Mouse (Mus musculus) limb, embryonic 12.5 days (tissue): Measurements from ENCODE around the gene Aldh2. TPM values are rescaled to one million over a fixed set of nuclear protein-coding genes. Genes with fewer than 3 reads are reported as not detected.
"Not testable (repeated sequence)": the region's sequence is repeated elsewhere in the genome, so short reads cannot be mapped to it uniquely, and the experiment has no call there.

Experiments
- ATAC-seq: fragments of 200-750 bp; cut with Nextera tagmentation; 2 replicates; pipeline ENCODE4 v1.8.0; 2017; ENCODE audit warnings: low read depth, moderate TSS enrichment; ENCODE audit not compliant: insufficient number of reproducible peaks, insufficient read depth, low FRiP score, low TSS enrichment
- H3K27ac ChIP-seq: fragments of 300-500 bp; sonication (generic); 2 replicates; pipeline ENCODE4 v1.5.1; 2016; ENCODE audit warnings: mild to moderate bottlenecking, moderate library complexity
- H3K27me3 ChIP-seq: fragments of 300-500 bp; sonication (generic); 2 replicates; pipeline ENCODE4 v1.6.1; 2016; ENCODE audit warnings: mild to moderate bottlenecking, moderate library complexity
- H3K36me3 ChIP-seq: fragments of 300-500 bp; sonication (generic); 2 replicates; pipeline ENCODE4 v1.6.1; 2016; ENCODE audit warnings: mild to moderate bottlenecking, moderate library complexity
- H3K4me1 ChIP-seq: fragments of 300-500 bp; sonication (generic); replicated peaks from 2 replicates; pipeline ENCODE4 v1.6.1; 2016
- H3K4me2 ChIP-seq: fragments of 300-500 bp; sonication (generic); 2 replicates; pipeline ENCODE4 v1.6.1; 2016; ENCODE audit warnings: mild to moderate bottlenecking, moderate library complexity
- H3K4me3 ChIP-seq: fragments of 300-500 bp; sonication (generic); replicated peaks from 2 replicates; pipeline ENCODE4 v1.5.1; 2016; ENCODE audit warnings: mild to moderate bottlenecking
- H3K9ac ChIP-seq: fragments of 300-500 bp; sonication (generic); replicated peaks from 2 replicates; pipeline ENCODE4 v1.6.1; 2016; ENCODE audit warnings: mild to moderate bottlenecking, moderate library complexity
- H3K9me3 ChIP-seq: fragments of 300-500 bp; sonication (generic); 2 replicates; pipeline ENCODE4 v1.6.1; 2016; ENCODE audit warnings: mild to moderate bottlenecking, moderate library complexity
- WGBS: fragments of 180-500 bp; shearing (Covaris S2); methylation state at CpG from one replicate; pipeline ENCODE4 v1.1.7; 2016; 5-methylcytosine and 5-hydroxymethylcytosine counted together
- polyA plus RNA-seq: library from polyadenylated mRNA; unstranded; fragments of >200 nt; fragmentation: Nextera tagmentation; extraction: Ambion mirVana; gene quantifications from 2 replicates; pipeline ENCODE4 v1.2.1, GENCODE M21; 2016

The Aldh2 gene
- polyA plus RNA-seq, 1 experiment from 2014 or later = 264 TPM

- no peak overlapping the region for H3K4me3 ChIP-seq
- H3K4me2 ChIP-seq = no peak overlapping the region
- H3K27ac ChIP-seq = no peak overlapping the region
- H3K9me3 ChIP-seq = no peaks in the 10 kb centered on the region
- no peak for ATAC-seq
- H3K4me1 ChIP-seq = no peaks in the 10 kb centered on the region
- no peaks in the 10 kb centered on the region for H3K27me3 ChIP-seq
- peaks cover 86% of the 10 kb centered on the region for H3K36me3 ChIP-seq
- no peak overlapping the region for H3K9ac ChIP-seq
- 85% methylated on average over 14 of the region's 14 CpGs for WGBS
These were observed 67.7 kb downstream of the Aldh2 start for GRCm38 (mm10) chr5:121525774-121526450.

- not testable (repeated sequence) for H3K4me2 ChIP-seq, H3K9me3 ChIP-seq, H3K27ac ChIP-seq, H3K4me1 ChIP-seq, H3K27me3 ChIP-seq, H3K4me3 ChIP-seq, ATAC-seq, H3K9ac ChIP-seq
- WGBS = 95% methylated on average over 11 of the region's 17 CpGs
- H3K36me3 ChIP-seq = peaks cover 56% of the 10 kb centered on the region
These were observed 73.9 kb downstream of the Aldh2 start for GRCm38 (mm10) chr5:121519758-121520157.

GRCm38 (mm10) chr5:121518983-121519382 is 74.6 kb downstream of the Aldh2 start:
- no peak for ATAC-seq
- Histone ChIP-seq H3K4me3 (no peak overlapping the region), H3K9me3 (no peaks in the 10 kb centered on the region), H3K36me3 (peaks cover 48% of the 10 kb centered on the region), H3K4me2 (no peak overlapping the region), H3K27me3 (no peaks in the 10 kb centered on the region), H3K9ac (no peak overlapping the region), H3K27ac (no peak overlapping the region), H3K4me1 (no peaks in the 10 kb centered on the region)
- WGBS = 92% methylated on average over 9 of the region's 9 CpGs

Other genes with a start within 250 kb of the Aldh2 start
- 75.1 and 75.5 TPM in 2 replicates for gene Trafd1, start 208.2 kb downstream of the Aldh2 start, polyA plus RNA-seq
- gene Naa25, start 195.9 kb downstream of the Aldh2 start, polyA plus RNA-seq = 41.2 and 41.9 TPM in 2 replicates
- 0.81 and 2.3 TPM in 2 replicates for gene Tmem116, start 141.9 kb downstream of the Aldh2 start, polyA plus RNA-seq
- gene Erp29, start 141.3 kb downstream of the Aldh2 start, polyA plus RNA-seq = 115 and 118 TPM in 2 replicates
- 0.06 TPM in 1 of 2 replicates, not detected in the other for gene Adam1b, start 90.4 kb downstream of the Aldh2 start, polyA plus RNA-seq
- 1.8 and 1.9 TPM in 2 replicates for gene Adam1a, start 48.3 kb downstream of the Aldh2 start, polyA plus RNA-seq
- gene Gm42878, start 48.3 kb downstream of the Aldh2 start, polyA plus RNA-seq = not detected in 2 replicates
- gene Mapkapk5, start 47.9 kb downstream of the Aldh2 start, polyA plus RNA-seq = 51.8 and 58.4 TPM in 2 replicates
- 2.8 and 3.3 TPM in 2 replicates for gene Acad12, start 25.1 kb upstream of the Aldh2 start, polyA plus RNA-seq
- gene Acad10, start 66.7 kb upstream of the Aldh2 start, polyA plus RNA-seq = 1.8 and 2.6 TPM in 2 replicates
- gene Brap, start 66.7 kb upstream of the Aldh2 start, polyA plus RNA-seq = 47.1 and 48.3 TPM in 2 replicates
- gene Atxn2, start 117.5 kb upstream of the Aldh2 start, polyA plus RNA-seq = 59.8 and 79.2 TPM in 2 replicates
- gene Sh2b3, start 243.8 kb upstream of the Aldh2 start, polyA plus RNA-seq = 12.7 and 13.1 TPM in 2 replicates